Mouse (Mus musculus) spleen, adult 2 months (tissue): ENCODE measurements around the gene Gm3512.
"Not testable (repeated sequence)": the region's sequence is repeated elsewhere in the genome, so short reads cannot be mapped to it uniquely, and the experiment has no call there.

Experiments
- CTCF ChIP-seq: fragments of 200-500 bp; IDR thresholded peaks from 2 replicates; pipeline ENCODE4 v1.5.1; 2011; ENCODE audit warnings: mild to moderate bottlenecking, inconsistent platforms; ENCODE audit not compliant: insufficient read depth, insufficient read length, insufficient replicate concordance; ENCODE audit errors: extremely low read depth
- POLR2A ChIP-seq: fragments of 200-500 bp; IDR thresholded peaks from 2 replicates; pipeline ENCODE4 v1.6.1; 2011; ENCODE audit warnings: low read depth, low read length, inconsistent platforms

DNA sequence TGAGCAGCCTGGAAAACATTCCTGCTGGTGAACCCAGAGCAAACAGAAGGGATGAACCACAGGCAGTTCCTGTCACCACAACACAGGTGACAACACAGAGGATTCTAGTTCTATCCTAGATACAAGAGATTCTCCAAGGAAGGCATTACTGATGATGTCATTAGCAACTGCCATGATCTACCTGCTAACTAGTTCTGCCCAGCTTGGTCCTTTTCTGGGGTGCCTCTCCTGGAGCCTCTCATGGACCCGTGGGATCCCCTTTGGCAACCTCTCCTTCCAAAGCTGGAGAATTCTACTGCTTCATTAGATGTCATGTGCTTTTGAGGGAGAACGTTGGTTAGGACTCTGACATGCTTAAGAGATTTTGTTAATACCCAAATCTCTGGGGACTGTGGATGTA, 20.1 kb upstream of the Gm3512 start, which contains the start of gene Gm16434:
- TF ChIP-seq POLR2A, CTCF: not testable (repeated sequence)
